In genomic region chr6:108458182-108458571, GRCm38 (mm10) we compare ENCODE assay signal across 8 mouse cellular contexts.
A peak's percentile ranks its signal among the peaks of the same experiment; 100 is the strongest.
DNase-seq lines count a peak whose midpoint lies in the region; ATAC-seq and TF ChIP-seq lines count a peak whose summit lies in the region.

No protein-coding gene starts in this region.

- no peaks in the 10 kb centered on the region for H3K27me3 ChIP-seq in liver, adult 2 months (ENCODE audit: control insufficient read depth, insufficient read depth, low read length)
- H3K27me3 ChIP-seq in kidney, embryonic 15.5 days: no peaks in the 10 kb centered on the region
- H3K27me3 ChIP-seq in small intestine, adult 2 months (ENCODE audit: control insufficient read depth, insufficient read depth, low read length): no peaks in the 10 kb centered on the region
- no peaks in the 10 kb centered on the region for H3K27me3 ChIP-seq in hindbrain, postnatal 0 days (ENCODE audit: insufficient read depth, low read length)

- no peak for TF ChIP-seq POLR2A in liver, adult 2 months (IDR thresholded peaks at IDR 0.05; ENCODE audit: extremely low read depth, insufficient read depth, low read length)
- no peak for TF ChIP-seq POLR2A in small intestine, adult 2 months (IDR thresholded peaks at IDR 0.05; ENCODE audit: low read depth, low read length)

- H3K79me2 ChIP-seq in liver, adult 2 months (ENCODE audit: control insufficient read depth, insufficient read depth, low read length): no peaks in the 10 kb centered on the region; the same call in 1 of the 2 replicates

- peak overlapping the region; percentile 63 for H3K9ac ChIP-seq in liver, adult 2 months (ENCODE audit: low read depth, low read length)
- no peak overlapping the region for H3K9ac ChIP-seq in kidney, embryonic 15.5 days
- no peak overlapping the region for H3K9ac ChIP-seq in hindbrain, postnatal 0 days (replicated peaks; ENCODE audit: low read length)

- no peaks in the 10 kb centered on the region for H3K36me3 ChIP-seq in liver, adult 2 months (ENCODE audit: control insufficient read depth, insufficient read depth, low read length)
- no peaks in the 10 kb centered on the region for H3K36me3 ChIP-seq in kidney, embryonic 15.5 days
- H3K36me3 ChIP-seq in small intestine, adult 2 months (ENCODE audit: control insufficient read depth, insufficient read depth, low read length): no peaks in the 10 kb centered on the region
- no peaks in the 10 kb centered on the region for H3K36me3 ChIP-seq in hindbrain, postnatal 0 days (ENCODE audit: insufficient read depth, low read length)

- ATAC-seq in kidney, embryonic 15.5 days (replicated peaks; ENCODE audit: low FRiP score): peak; percentile 89
- ATAC-seq in hindbrain, postnatal 0 days: no peak
- no peak for ATAC-seq in CD4-positive, CD25-positive, alpha-beta regulatory T cell, adult 4 months

- whole genome bisulfite sequencing in liver, adult 2 months: 21% methylated on average over 2 of the region's 2 CpGs
- WGBS in kidney, embryonic 15.5 days: 21% methylated on average over 2 of the region's 2 CpGs
- WGBS in small intestine, adult 2 months: 22% methylated on average over 2 of the region's 2 CpGs
- 66% methylated on average over 2 of the region's 2 CpGs for WGBS in hindbrain, postnatal 0 days

- H3K9me3 ChIP-seq in kidney, embryonic 15.5 days (replicated peaks): no peaks in the 10 kb centered on the region
- H3K9me3 ChIP-seq in hindbrain, postnatal 0 days (ENCODE audit: low read length): no peaks in the 10 kb centered on the region

- H3K4me1 ChIP-seq in liver, adult 2 months (ENCODE audit: control insufficient read depth, insufficient read depth, low read length): peaks cover 34% of the 10 kb centered on the region
- H3K4me1 ChIP-seq in kidney, embryonic 15.5 days: peaks cover 60% of the 10 kb centered on the region
- H3K4me1 ChIP-seq in small intestine, adult 2 months (ENCODE audit: control insufficient read depth, insufficient read depth, insufficient read length, low read length): peaks cover 33% of the 10 kb centered on the region
- peaks cover 16% of the 10 kb centered on the region for H3K4me1 ChIP-seq in hindbrain, postnatal 0 days (ENCODE audit: insufficient read depth, low read length)

- peak overlapping the region; percentile 37 for H3K4me2 ChIP-seq in kidney, embryonic 15.5 days
- no peak overlapping the region for H3K4me2 ChIP-seq in hindbrain, postnatal 0 days (ENCODE audit: low read depth, low read length)

- H3K27ac ChIP-seq in liver, adult 2 months (replicated peaks; ENCODE audit: insufficient read depth, low read depth, low read length): peak overlapping the region; percentile 79
- peak overlapping the region; percentile 89 for H3K27ac ChIP-seq in kidney, embryonic 15.5 days
- H3K27ac ChIP-seq in small intestine, adult 2 months (ENCODE audit: insufficient read depth, low read depth, low read length): peak overlapping the region; percentile 0
- no peak overlapping the region for H3K27ac ChIP-seq in hindbrain, postnatal 0 days

- no peak overlapping the region for H3K4me3 ChIP-seq in liver, adult 2 months (ENCODE audit: insufficient read depth, low read depth, low read length)
- no peak overlapping the region for H3K4me3 ChIP-seq in kidney, embryonic 15.5 days (replicated peaks)
- H3K4me3 ChIP-seq in small intestine, adult 2 months (ENCODE audit: low read depth, low read length): no peak overlapping the region
- no peak overlapping the region for H3K4me3 ChIP-seq in hindbrain, postnatal 0 days (ENCODE audit: low read length)

- peak; percentile 90 for DNase-seq in liver, adult 2 months (ENCODE audit: extremely low read depth, low read depth, low spot score)
- DNase-seq in liver: no peak
- DNase-seq in gastrocnemius, postnatal 25 days: peak; percentile 72
- no peak for DNase-seq in right cerebral cortex, postnatal 10 days (ENCODE audit: low spot score in 2 of 2)
- DNase-seq in hindbrain, postnatal 0 days (ENCODE audit: low spot score): no peak

- no peak for TF ChIP-seq CTCF in liver, adult 2 months (IDR thresholded peaks at IDR 0.05; ENCODE audit: low read depth, low read length)
- TF ChIP-seq CTCF in small intestine, adult 2 months (IDR thresholded peaks at IDR 0.05; ENCODE audit: extremely low read depth, insufficient read length, insufficient replicate concordance, low read depth, low read length): no peak
- no peak for TF ChIP-seq CTCF in hindbrain, postnatal 0 days (IDR thresholded peaks at IDR 0.05; ENCODE audit: low read depth)

Comparison
In these comparisons a context has a peak if more than half of its experiments do, and no peak if none do; other contexts are left out.
1. DNase-seq: peak in liver, adult 2 months (single experiment) and gastrocnemius, postnatal 25 days (single experiment); none in liver (single experiment), right cerebral cortex, postnatal 10 days (0 of 2) and hindbrain, postnatal 0 days (single experiment).